Mouse (Mus musculus) gastrocnemius, adult 18-20 months (tissue): ENCODE data around the gene Gm20388. TPM values are rescaled to one million over a fixed set of nuclear protein-coding genes. Genes with fewer than 3 reads are reported as not detected.
A peak's percentile ranks its signal among the peaks of the same experiment; 100 is the strongest.

ENCODE experiments used
- DNase-seq: peaks from one replicate; pipeline ENCODE4 v3.0.0; 2021; ENCODE audit warnings: low spot score
- total RNA-seq, 2 experiments: library from RNA; stranded (reverse); gene quantifications; 2 replicates each; pipeline ENCODE4 v1.2.3; 2021

Gene Gm20388
- total RNA-seq, 2 experiments from 2014 or later: 10.5 to 12.3 TPM

DNA sequence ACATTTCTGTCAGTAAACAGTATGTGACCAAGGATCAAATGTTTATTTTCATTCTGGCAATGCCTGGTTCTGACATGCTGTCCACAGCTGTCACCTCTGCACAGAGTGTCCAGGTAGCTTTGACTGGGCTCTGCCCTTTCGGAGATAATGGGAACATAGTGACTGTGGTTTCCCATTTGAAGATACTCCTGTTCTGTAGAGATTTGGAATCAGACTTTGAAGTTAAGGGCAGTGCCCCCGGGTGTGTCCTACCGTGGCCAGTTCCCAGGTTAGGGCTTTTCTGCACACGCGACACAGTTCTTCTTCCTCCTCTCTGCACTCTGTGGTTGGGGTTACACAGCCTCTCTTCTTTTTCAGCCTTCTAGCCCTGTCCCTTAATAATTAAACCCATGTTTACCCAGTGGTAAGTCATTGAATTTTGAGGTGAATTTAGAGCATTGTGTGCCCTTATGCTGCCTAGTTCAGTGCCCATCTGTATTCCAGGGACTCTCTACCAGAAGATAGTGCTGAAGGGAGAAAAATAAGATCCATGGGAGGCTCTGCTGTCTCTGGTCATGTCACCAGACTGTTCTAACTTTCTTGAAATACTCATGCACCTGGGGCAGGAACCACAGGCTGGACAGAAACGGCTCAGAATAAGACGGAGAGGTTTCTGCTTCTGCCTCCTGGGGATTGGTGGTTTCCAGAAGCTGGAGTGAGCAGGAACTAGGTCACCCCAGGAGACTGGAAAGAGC, 4368.5 kb downstream of the Gm20388 start:
- DNase-seq: no peak

DNA sequence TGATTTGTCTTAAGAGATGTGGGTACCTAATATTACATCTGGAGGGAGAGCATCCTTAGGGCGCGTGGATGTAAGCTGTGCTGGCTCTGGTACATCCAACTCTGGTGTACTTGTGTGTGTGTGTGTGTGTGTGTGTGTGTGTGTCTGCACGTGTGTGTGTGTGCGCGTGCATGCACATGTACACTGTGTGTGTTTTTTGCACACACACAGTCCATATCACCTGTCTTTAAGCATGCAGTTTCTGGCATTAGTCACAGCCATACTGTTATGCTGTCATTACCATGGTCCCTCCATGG, 4369.0 kb downstream of the Gm20388 start:
- no peak for DNase-seq

DNA sequence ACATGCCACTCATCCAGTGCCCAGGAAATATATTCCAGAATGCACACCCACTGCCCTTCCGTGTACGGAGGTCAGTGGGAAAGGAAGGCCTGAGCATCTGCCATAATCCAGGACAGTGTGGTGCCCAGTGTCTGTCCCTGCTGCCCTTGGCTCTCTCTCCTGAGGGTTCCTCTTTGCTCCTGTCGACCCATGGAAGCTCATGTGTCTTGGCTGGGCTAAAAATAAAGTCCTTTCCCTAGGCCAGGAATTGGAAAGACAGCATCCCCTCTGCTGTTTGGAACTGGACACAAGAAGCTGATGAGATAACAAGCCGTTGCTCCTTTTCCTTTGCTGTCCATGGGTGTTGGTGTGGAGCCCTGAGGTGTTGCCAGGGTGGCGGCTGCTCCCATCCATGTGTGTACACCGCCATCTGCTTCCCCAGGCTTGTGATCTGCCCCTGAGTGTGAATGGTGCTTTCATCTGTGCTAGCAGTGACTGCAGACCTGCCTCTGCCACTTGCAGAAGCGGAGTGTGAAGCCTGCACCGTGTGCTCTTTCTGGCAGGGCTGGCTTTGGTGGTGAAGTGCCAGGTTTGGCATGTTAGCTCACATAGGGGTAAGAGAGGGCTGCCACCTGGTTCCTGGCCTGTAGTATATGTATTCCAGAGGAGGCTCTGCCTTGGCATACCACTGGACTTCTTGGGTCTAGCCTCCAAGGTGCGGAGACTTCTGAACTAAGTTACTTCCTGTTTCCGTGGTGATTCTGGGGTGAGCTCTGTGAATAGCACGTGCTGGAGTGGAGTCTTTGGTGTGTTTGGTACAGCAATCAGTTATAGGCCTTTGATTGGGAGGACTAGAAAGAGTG, 4371.3 kb downstream of the Gm20388 start:
- DNase-seq: peak; percentile 47

DNA sequence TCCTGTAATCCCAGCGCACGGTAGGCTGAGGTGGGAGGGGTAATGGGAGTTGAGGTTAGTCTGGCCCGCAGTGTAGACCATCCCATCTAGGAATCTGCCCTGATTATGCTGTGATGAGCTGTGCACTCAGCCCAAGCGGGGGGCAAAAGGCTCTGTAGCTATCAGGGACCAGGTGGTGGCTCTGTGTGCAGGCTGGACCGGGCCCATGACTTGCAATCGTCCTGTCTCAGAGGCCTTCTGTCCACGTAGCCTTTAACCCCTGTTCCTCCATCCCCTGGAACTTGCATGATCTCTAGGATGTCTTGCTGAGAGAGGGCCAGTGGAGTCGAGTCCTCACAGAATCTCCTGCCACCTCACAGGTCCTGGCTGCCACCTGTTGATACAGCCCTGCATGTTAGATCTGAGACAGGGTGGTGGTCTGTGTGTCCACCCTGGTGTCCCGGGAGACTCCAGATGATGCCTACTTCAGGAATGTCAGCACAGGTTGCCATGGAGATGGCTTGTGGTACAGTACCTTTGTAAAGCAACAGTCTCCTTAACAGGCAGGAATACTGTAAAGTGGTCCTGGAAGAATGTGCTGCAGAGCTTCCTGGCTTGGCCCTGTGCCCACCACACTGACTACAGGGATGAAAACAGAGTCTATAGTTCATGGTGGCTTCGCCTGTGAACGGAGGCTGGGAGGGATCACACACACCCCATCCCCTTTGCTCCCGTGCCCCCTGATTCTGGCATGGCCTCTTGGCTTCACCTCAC, 4372.4 kb downstream of the Gm20388 start:
- no peak for DNase-seq

DNA sequence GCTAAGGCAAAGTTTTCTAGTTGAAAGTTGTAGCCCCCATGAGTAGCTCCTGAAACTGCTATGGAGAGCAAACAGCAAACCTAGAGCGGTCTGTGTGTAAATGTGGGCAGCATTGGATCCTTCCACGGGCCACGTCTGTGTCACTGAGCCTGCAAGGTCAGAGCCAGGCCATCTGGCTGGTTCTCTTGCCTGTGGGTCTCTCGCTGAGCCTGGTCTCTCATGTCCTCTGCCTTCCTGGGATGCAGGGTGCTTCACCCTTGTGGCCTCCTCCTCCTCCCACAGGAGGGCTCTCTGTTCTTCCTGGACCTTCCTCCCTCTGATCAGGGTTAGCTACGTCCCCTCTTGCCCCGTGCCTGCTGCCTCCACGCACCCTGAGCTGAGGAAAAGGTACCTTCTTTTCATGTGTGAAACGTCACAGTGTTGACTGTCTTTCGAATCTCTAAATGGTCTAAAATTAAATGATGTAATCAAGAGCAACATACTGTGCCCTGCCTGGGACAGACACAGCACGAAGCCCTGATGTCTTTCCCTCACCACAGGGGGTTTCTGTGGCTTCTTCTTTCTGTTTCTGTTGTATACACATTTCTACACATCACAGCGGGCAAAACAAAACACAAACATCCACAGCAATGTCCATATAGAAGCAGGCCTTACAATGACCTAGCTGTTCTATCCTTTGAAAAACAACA, 4373.1 kb downstream of the Gm20388 start:
- no peak for DNase-seq

DNA sequence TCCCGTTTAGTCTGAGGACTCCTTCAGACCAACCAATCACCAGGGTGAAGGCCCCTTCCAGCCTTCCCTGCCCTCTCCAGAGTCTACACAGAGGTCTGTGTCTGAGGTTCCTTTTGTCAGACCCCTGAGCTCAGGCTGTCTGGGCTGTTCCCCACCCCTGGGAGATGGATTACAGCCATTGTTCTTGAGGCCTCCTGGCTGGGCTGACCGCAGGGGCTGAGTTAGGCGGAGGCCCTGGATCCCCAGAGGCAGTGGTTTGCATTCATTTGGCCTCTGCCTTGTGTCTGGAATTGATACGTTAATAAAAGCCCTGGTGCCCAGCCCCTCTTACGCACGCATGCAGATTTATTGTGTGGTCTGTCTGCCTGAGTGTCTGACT, 4373.7 kb downstream of the Gm20388 start:
- DNase-seq: no peak

DNA sequence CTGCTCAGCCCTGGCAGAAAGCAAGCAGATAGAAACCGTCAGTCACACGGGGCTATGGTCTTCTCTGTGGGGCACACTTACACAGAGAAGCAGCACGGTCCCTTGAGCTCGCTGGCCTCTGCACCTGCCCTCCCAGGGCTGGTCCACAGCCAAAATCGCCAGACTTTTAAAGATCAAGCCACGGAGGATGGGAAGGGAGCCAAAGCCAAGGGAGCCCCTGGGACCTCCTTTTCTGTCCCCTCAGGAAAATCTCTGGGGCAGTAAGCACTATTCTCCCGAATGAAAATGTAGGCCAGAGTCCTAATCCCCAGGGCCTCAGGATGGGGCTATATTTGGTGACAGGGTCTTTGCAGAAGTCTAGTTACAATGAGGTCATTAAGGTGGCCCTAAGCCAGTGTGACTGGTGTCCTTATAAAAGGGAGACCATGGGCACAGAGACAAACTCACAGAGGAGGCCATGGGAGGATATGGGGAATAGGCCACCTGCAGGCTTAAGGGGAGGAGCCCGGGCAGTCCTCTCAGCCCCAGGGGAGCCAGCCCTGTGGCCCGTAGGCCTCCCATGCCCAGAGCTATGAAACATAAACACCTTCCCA, 4374.4 kb downstream of the Gm20388 start:
- DNase-seq: peak; percentile 62

DNA sequence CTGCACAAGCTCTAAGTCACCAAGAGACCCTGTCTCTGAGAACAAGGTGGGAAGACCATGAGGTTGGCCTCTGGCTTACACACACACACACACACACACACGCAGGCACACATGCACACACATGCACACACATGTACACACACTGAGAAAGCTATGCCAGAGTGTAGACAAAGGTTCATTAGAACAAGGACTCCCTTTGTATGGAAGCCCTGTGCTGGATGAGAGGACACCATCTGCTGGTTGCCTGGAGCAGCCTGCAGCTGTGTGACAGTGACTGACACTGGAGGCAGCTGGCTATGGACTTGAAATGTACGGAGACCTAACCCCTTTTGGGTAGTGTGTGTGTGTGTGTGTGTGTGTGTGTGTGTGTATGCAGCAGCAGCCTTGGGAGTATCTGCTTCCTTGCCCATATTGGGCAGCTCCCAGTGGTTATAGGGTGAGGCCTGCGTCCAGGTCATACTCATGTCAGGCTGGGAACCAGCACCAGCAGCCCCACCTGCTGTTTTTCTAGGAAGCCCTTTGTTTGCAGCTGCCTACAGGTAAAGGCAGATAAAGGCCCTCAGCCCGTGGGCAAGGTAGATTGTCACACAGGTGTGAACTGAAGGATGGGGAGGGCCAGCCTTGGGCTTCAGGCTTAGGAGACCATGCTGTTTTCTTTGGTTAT, 4376.0 kb downstream of the Gm20388 start:
- no peak for DNase-seq

DNA sequence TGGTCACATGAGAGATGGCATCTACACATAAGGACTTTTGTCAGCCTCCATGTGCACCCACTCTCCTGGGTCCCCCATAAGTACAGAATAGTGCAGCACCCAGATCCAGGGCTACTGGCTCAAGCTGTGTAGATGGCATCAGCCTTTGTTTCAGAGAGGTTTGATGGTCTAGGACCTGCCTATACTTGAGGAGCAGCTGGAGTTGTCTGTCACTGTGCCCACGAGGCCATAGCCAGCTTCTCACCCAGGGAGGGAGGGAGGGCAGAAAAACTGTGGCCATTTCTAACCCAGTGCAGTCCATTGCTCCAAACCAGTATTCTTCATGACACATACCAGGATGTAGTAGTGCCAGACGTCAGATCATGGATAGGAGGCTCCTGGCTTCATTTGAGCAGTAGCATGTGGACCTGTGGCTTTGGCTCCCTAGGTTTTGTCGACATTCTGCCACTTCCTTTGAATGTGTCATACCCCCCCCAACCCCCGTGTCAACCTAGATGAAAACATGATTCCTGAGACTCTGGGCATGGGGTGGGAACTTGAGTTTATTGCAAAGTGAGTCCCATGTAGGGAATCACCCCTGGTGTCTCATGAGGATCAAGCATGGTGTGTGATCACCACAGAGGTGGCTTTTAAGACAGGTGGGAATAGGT, 4377.7 kb downstream of the Gm20388 start:
- DNase-seq: no peak

DNA sequence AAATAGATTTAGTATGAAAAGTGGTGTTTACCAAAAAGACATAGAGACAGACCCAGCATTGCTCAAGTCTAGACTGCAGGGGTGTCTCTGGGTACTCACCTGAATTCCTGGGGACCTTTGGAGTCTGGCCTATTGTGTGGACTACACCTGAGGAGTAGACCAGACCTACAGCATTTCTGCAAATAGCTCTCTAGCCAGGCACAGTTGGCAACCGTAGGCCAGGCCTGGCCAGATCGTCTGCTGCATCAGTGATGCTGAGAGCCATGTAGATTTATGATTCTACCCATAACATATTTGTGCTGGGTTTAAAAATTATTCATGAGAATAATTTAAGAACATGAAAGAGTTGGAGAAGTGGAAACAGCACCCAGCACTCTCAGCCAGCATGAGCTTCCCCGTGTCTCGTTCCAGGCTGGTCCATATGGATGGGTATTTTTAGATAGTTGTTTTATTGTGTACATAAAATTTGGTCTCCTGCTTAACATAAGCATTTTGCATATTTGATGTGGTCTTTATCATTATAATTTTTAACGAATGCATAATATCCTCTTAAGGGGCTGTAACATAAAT, 4378.9 kb downstream of the Gm20388 start:
- no peak for DNase-seq

DNA sequence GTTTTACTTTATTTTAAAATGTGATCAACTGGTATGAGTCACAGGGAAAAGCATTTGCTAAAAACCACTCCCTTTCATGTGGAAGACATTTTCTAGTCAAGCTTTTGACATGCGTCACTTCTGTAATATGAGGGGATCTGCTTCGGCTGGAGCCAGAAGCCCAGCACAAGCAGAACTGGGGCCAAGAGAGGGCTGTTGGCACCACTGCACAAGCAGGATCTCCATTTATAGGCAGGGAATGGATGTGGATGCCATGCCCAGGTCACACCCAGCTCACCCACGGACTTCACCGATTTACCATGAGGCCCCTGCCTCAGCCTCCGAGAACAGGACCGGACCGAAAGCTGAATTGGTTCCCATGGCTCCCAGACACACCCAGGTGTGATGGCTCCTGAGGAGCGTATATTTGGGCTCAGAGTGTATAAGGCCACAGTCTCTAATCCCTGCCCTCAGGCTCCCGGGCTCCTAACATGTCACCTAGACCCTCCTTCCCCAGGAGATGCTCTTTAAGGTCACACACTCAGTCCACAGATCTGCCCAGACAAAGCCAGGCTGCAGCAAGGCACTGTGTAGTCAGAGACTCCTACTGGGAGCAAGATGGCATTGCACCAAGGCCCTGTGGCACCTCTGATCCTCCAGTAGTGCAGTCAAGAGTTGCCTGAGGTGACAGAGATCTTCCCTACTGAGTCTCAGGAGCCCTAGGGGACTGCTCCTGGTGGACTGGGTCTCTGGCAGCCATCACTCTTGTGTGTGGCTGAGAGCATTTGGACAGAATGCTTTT, 4380.5 kb downstream of the Gm20388 start:
- peak; percentile 44 for DNase-seq

DNA sequence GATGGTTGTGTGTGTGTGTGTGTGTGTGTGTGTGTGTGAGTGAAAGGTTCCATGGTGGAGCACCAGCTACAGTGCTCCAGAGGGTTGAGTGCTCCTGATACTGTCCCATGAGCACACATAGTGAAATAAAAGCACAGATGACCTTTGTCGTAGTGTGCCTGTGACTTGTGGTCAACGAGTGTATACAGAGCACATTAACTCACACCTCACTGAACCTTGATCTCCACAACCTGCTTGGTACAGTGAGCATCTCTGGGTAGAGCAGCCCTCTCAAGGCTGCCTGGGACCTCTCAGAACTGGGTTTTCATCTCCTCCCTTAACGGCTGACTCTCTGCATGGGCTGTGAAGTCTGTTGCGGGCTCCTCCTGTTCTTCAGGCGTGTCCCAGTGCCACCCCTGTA, 4381.1 kb downstream of the Gm20388 start:
- no peak for DNase-seq

DNA sequence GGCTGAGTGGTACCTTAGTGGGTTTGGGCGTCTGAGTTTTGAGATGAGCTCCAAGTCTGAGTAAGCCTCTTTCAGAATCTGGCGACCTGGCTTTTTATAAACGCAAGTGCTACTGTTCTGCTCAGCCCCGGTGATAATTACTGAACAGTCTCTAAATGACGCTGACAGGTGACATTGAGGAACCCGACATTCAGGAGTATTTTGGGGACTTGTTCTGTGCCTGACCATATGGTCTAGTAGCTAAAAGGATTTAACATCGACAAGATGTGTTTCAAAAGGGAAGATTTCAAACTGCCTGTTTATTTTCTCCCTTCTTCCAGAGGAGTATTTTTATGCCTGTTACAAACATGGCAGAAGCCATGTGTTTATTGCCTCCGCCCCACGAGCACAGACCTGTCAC, 4382.3 kb downstream of the Gm20388 start:
- DNase-seq: no peak

DNA sequence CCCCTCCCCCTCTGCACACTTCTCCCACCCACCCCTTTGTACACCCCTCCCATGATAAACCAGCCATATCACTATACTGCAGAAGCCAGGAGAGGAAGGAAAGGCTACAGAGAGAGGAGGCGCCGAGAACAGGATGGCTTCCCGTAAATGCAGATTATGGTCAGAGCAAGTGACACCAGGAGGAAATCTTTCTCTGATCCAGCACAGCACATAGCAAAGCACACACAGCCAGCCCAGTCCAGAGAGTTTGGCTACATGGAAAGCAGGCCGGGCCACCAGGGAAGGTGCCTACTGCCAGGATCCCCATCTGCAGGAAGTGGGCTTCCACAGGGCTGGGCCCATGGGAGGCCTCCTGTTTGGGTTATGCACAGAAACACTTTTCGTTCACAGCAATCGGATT, 4383.8 kb downstream of the Gm20388 start:
- no peak for DNase-seq

DNA sequence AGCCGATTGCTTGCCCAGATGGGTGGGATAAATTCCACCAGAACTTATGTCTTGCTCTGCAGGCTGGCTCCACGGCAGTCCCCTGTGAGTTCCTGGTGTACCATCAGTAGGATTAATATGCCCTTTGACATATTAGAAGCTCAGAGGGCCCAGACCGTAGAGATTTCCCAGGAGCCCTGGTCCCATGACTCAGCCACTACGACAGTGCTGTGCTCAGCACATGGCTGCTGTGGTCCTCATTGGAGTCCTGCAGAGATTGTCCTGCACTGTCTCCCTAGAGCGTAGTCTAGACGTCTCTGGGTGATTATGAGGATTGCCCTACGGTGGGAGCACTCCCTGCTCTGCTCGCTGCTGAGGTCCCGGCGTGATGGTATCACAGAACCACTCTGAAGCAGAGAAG, 4384.3 kb downstream of the Gm20388 start:
- no peak for DNase-seq

DNA sequence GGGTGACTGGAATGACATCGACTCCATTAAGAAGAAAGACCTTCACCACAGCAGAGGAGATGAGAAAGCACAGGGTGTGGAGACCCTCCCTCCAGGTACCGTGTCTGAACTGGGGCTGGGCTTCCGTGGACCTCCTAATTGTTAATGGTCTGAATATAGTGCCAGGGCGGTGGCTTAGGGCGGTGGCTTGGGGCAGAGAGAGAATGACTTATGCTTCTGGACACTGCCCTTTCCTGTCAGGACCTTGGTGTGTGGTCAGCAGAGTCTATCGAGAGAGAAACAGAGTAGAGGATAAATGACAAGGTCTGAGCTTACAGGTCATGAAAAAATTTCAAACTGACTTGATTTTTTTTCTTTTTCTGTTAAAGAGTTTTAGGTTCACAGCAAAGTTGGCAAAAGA, 4384.7 kb downstream of the Gm20388 start:
- DNase-seq: no peak

DNA sequence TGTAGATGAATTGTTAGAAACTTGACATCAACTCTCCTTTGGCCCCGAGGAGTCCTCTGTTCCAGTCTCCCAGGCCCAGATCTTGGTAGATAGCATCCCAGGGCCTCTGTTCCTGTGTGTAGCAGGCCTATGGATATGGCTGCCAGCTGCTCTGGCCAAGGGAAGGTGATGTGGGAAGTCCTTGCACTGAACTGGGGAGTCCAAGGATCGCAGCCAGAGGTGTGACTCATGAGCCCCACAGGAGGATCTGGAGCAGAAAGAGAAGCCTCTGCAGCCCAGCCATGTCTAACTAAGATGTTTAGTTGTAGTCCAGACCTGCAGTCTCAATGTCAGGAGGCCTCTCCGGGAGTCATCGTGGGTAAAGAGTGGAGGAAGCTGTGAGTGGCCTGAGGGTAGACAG, 4390.9 kb downstream of the Gm20388 start:
- peak; percentile 49 for DNase-seq

DNA sequence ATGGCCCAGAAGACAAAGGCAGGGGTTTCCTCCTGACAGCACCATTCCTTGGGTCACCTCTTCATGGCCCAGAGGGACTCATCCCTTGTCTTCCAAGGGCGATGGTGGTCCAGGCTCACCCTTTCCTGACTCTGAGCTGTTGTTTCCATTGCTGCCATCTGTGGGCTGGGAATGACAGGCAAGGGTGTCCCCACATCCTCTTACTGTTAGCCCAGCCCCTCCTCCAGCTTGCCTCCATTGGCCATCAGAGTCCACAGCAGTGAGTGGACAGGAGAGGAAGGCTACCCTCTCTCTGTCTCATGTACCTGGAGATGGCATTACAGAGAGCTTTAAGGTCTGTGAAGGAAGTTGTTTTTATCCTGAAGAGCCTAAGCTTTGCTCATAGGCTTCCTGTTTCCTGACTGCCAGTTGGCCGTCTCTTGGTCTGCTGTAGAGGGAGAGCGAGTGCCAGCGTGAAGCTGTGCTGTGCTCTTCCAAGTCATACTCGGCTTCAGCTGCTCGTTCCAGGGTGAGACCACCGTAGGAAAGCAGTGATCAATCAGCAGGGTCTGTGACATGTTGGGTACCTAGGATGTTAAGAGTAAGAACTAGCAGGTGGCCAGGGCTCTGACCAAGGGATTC, 4391.4 kb downstream of the Gm20388 start:
- DNase-seq: no peak
